Mouse (Mus musculus): ENCODE data around the gene Lrrc71.

DNA sequence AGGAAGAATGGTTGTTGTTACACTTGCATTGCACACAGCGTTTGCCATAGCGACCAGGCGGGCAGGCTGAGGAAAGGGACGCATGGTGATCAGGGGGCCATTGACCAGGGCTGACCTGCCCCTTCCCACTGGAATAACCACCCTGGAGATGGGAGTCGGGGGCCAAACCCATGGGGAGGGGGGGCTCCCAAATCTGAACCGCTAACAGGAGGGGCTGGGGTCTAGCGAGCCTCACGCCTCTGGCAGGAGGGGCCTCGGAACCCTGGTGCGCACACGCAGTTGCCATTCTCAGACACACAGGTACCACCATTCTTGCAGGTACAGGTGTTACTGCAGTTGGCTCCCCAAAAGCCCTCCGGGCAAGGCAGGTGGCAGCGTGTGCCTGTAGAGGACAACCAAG is 5.4 kb upstream of the Lrrc71 start:
- TF ChIP-seq CTCF (IDR thresholded peaks at IDR 0.05; ENCODE audit: low read depth), result no peak
- TF ChIP-seq EP300 (IDR thresholded peaks at IDR 0.05; ENCODE audit: low read depth), result no peak
